In genomic region chr3:65737816-65738215, GRCm38 (mm10) we compare ENCODE assay signal across 33 mouse cellular contexts.
"Had no signal": no experiment of that assay in that cellular context is flagged by ENCODE, and none has a peak within 500 bp of the region (broad histone marks: within the 10 kb centered on the region; RNA-seq: fewer than 3 reads in every experiment).

No protein-coding gene starts in this region.

- H3K4me2 ChIP-seq: heart, embryonic 13.5 days; heart, embryonic 15.5 days; hindbrain, embryonic 12.5 days; hindbrain, embryonic 13.5 days; hindbrain, embryonic 14.5 days; hindbrain, embryonic 15.5 days; intestine, embryonic 15.5 days; kidney, embryonic 15.5 days had no signal

- H3K4me1 ChIP-seq: heart, embryonic 13.5 days; heart, embryonic 15.5 days; hindbrain, embryonic 10.5 days; hindbrain, embryonic 12.5 days; hindbrain, embryonic 13.5 days; hindbrain, embryonic 15.5 days; intestine, embryonic 15.5 days; kidney, embryonic 15.5 days had no signal

- DNase-seq: heart, postnatal 10 days; heart, postnatal 14 days; heart, postnatal 36 days; heart, postnatal 4 days; kidney, adult 11 months; kidney, adult 18-20 months; kidney, adult 2 months; kidney, adult 8-10 months; kidney, adult 9 months; kidney, postnatal 10 days; kidney, postnatal 14 days; kidney, postnatal 25 days; kidney, postnatal 36 days; kidney, postnatal 4 days; layer of hippocampus, adult 9-11 months; layer of hippocampus, postnatal 36 days had no signal

- H3K4me3 ChIP-seq: heart, embryonic 13.5 days; heart, embryonic 15.5 days; hindbrain, embryonic 10.5 days; hindbrain, embryonic 12.5 days; hindbrain, embryonic 13.5 days; hindbrain, embryonic 15.5 days; intestine, embryonic 15.5 days; kidney, embryonic 15.5 days; layer of hippocampus, adult 2 months; left cerebral cortex, adult 2 months had no signal

- ATAC-seq: hindbrain, embryonic 16.5 days; hindbrain, postnatal 0 days; inflammation-experienced regulatory T-cells, adult 6 months; intestine, embryonic 15.5 days; intestine, embryonic 16.5 days; intestine, postnatal 0 days had no signal

- H3K27ac ChIP-seq: heart, embryonic 13.5 days; heart, embryonic 15.5 days; hindbrain, embryonic 10.5 days; hindbrain, embryonic 12.5 days; hindbrain, embryonic 13.5 days; hindbrain, embryonic 14.5 days; hindbrain, embryonic 15.5 days; hindbrain, postnatal 0 days; intestine, embryonic 15.5 days; kidney, embryonic 15.5 days; kidney, postnatal 0 days; layer of hippocampus, adult 2 months; left cerebral cortex, adult 2 months had no signal

- H3K9me3 ChIP-seq: heart, embryonic 13.5 days; heart, embryonic 15.5 days; hindbrain, embryonic 10.5 days; hindbrain, embryonic 12.5 days; hindbrain, embryonic 13.5 days; hindbrain, embryonic 15.5 days; intestine, embryonic 15.5 days; kidney, embryonic 15.5 days had no signal

- H3K36me3 ChIP-seq: heart, embryonic 13.5 days; heart, embryonic 15.5 days; hindbrain, embryonic 10.5 days; hindbrain, embryonic 12.5 days; hindbrain, embryonic 13.5 days; hindbrain, embryonic 15.5 days; intestine, embryonic 15.5 days; kidney, embryonic 15.5 days had no signal

- H3K27me3 ChIP-seq: heart, embryonic 13.5 days; heart, embryonic 15.5 days; hindbrain, embryonic 12.5 days; hindbrain, embryonic 13.5 days; hindbrain, embryonic 15.5 days; intestine, embryonic 15.5 days; kidney, embryonic 15.5 days had no signal

- H3K9ac ChIP-seq: heart, embryonic 13.5 days; heart, embryonic 15.5 days; hindbrain, embryonic 12.5 days; hindbrain, embryonic 13.5 days; hindbrain, embryonic 14.5 days; hindbrain, embryonic 15.5 days; intestine, embryonic 15.5 days; kidney, embryonic 15.5 days had no signal
